Mouse (Mus musculus): Measurements from ENCODE around the gene Olfr1447.

Olfr1447 gene

GRCm38 (mm10) chr19:12903643-12904042 lies at the start of gene Olfr1447:
Gene Olfr1447 (minus strand): TSS chr19:12903743.
- no peak for DNase-seq

- DNase-seq, result no peak
Observed at GRCm38 (mm10) chr19:12949958-12950357, 46.4 kb upstream of the Olfr1447 start, which contains the start of gene Olfr1450. Gene Olfr1450 (plus strand): TSS chr19:12950258.

GRCm38 (mm10) chr19:12930540-12930939 lies 27.0 kb upstream of the Olfr1447 start, which contains the start of gene Olfr1449:
Gene Olfr1449 (plus strand): TSS chr19:12930840.
- DNase-seq, result no peak

- no peak for DNase-seq
Observed at GRCm38 (mm10) chr19:12924319-12924718, 20.8 kb upstream of the Olfr1447 start, which contains the start of gene Olfr1448. Gene Olfr1448 (minus strand): TSS chr19:12924419.

- DNase-seq, result no peak
Observed at GRCm38 (mm10) chr19:12893424-12893823, 10.1 kb downstream of the Olfr1447 start, which contains the start of gene Olfr1446. Gene Olfr1446 (minus strand): TSS chr19:12893524.

- no peak for DNase-seq
Observed at GRCm38 (mm10) chr19:12883555-12883954, 20.0 kb downstream of the Olfr1447 start, which contains the start of gene Olfr1445. Gene Olfr1445 (plus strand): TSS chr19:12883855.

- no peak for DNase-seq
Observed at GRCm38 (mm10) chr19:12856983-12857382, 46.6 kb downstream of the Olfr1447 start, which contains the start of gene Olfr1444. Gene Olfr1444 (plus strand): TSS chr19:12857283.

Data from kidney, adult 8-10 months (tissue).